Mouse (Mus musculus): ENCODE measurements around the gene Sash1.
A peak's percentile ranks its signal among the peaks of the same experiment; 100 is the strongest.

GRCm38 (mm10) chr10:8833816-8834464, 51.9 kb downstream of the Sash1 start:
- TF ChIP-seq CTCF (IDR thresholded peaks at IDR 0.05; ENCODE audit: extremely low read depth, insufficient read length, insufficient replicate concordance, low read depth, low read length) (peak; percentile 33; the same call in 1 of the 2 replicates), POLR2A (IDR thresholded peaks at IDR 0.05; ENCODE audit: low read depth, low read length) (no peak)

Data from small intestine, adult 2 months (tissue).